Mouse (Mus musculus) limb, embryonic 10.5 days (tissue): ENCODE measurements around the gene Olfr108. TPM values are rescaled to one million over a fixed set of nuclear protein-coding genes. Genes with fewer than 3 reads are reported as not detected.

Source experiments
- DNase-seq: peaks from one replicate; pipeline ENCODE4 v3.0.0-alpha.2; 2017; ENCODE audit warnings: low spot score
- H3K27ac ChIP-seq: fragments of 300-500 bp; sonication (generic); 2 replicates; pipeline ENCODE4 v1.5.1; 2016; ENCODE audit warnings: mild to moderate bottlenecking
- H3K27me3 ChIP-seq: fragments of 300-500 bp; sonication (generic); 2 replicates; pipeline ENCODE4 v1.6.1; 2016; ENCODE audit warnings: low read depth, mild to moderate bottlenecking; ENCODE audit not compliant: poor library complexity, severe bottlenecking
- H3K36me3 ChIP-seq: fragments of 300-500 bp; sonication (generic); 2 replicates; pipeline ENCODE4 v1.6.1; 2016; ENCODE audit warnings: mild to moderate bottlenecking, moderate library complexity
- H3K4me1 ChIP-seq: fragments of 300-500 bp; sonication (generic); 2 replicates; pipeline ENCODE4 v1.6.1; 2016
- H3K4me3 ChIP-seq: fragments of 300-500 bp; sonication (generic); 2 replicates; pipeline ENCODE4 v1.5.1; 2016; ENCODE audit warnings: mild to moderate bottlenecking, moderate library complexity
- H3K9me3 ChIP-seq: fragments of 300-500 bp; sonication (generic); replicated peaks from 2 replicates; pipeline ENCODE4 v1.6.1; 2016; ENCODE audit warnings: mild to moderate bottlenecking
- WGBS: fragments of 180-500 bp; shearing (Covaris S2); methylation state at CpG from one replicate; pipeline ENCODE4 v1.1.7; 2016; 5-methylcytosine and 5-hydroxymethylcytosine counted together
- polyA plus RNA-seq: library from polyadenylated mRNA; unstranded; fragments of >200 nt; fragmentation: Nextera tagmentation; extraction: Ambion mirVana; gene quantifications from 2 replicates; pipeline ENCODE4 v1.2.1, GENCODE M21; 2016

The Olfr108 gene
- not detected in 2 replicates for polyA plus RNA-seq

- H3K4me3 ChIP-seq, result no peak within 1 kb of the TSS
- H3K27ac ChIP-seq, result no peak within 1 kb of the TSS
- H3K27me3 ChIP-seq, result no peaks in the 10 kb centered on the region
- no peaks in the 10 kb centered on the region for H3K4me1 ChIP-seq
- H3K9me3 ChIP-seq, result no peaks in the 10 kb centered on the region
- no peaks in the 10 kb centered on the region for H3K36me3 ChIP-seq
- WGBS, result 88% methylated on average over 1 of the region's 1 CpGs
- DNase-seq, result no peak
Measured at GRCm38 (mm10) chr17:37445180-37445579, at the start of gene Olfr108. TSS of gene Olfr108 (plus strand) at chr17:37445480.

GRCm38 (mm10) chr17:37398926-37399325 is 46.4 kb upstream of the Olfr108 start, which contains the start of gene Olfr107:
TSS of gene Olfr107 (plus strand) at chr17:37399226.
- H3K4me1 ChIP-seq, result no peaks in the 10 kb centered on the region
- no peak within 1 kb of the TSS for H3K4me3 ChIP-seq
- no peak within 1 kb of the TSS for H3K27ac ChIP-seq
- no peaks in the 10 kb centered on the region for H3K27me3 ChIP-seq
- no peak for DNase-seq
- H3K9me3 ChIP-seq, result no peaks in the 10 kb centered on the region
- no peaks in the 10 kb centered on the region for H3K36me3 ChIP-seq
- 82% methylated on average over 3 of the region's 3 CpGs for WGBS

GRCm38 (mm10) chr17:37413380-37413779 is 31.9 kb upstream of the Olfr108 start:
- Histone ChIP-seq H3K9me3 (no peaks in the 10 kb centered on the region), H3K27ac (no peak overlapping the region), H3K4me3 (no peak overlapping the region), H3K36me3 (no peaks in the 10 kb centered on the region), H3K27me3 (no peaks in the 10 kb centered on the region), H3K4me1 (no peaks in the 10 kb centered on the region)
- DNase-seq, result no peak

GRCm38 (mm10) chr17:37458616-37459015 is 13.3 kb downstream of the Olfr108 start, which contains the start of gene Olfr109:
TSS of gene Olfr109 (plus strand) at chr17:37458916.
- WGBS, result 92% methylated on average over 1 of the region's 1 CpGs
- Histone ChIP-seq H3K4me3 (no peak within 1 kb of the TSS), H3K27me3 (no peaks in the 10 kb centered on the region), H3K4me1 (no peaks in the 10 kb centered on the region), H3K9me3 (0 out of 2 replicates have a peak, but pooled peaks cover 2% of the 10 kb centered on the region), H3K36me3 (no peaks in the 10 kb centered on the region), H3K27ac (no peak within 1 kb of the TSS)
- DNase-seq, result no peak

- H3K27me3 ChIP-seq, result no peaks in the 10 kb centered on the region
- H3K9me3 ChIP-seq, result no peaks in the 10 kb centered on the region
- 74% methylated on average over 2 of the region's 2 CpGs for WGBS
- no peaks in the 10 kb centered on the region for H3K36me3 ChIP-seq
- no peak within 1 kb of the TSS for H3K27ac ChIP-seq
- no peak within 1 kb of the TSS for H3K4me3 ChIP-seq
- H3K4me1 ChIP-seq, result no peaks in the 10 kb centered on the region
- no peak for DNase-seq
Measured at GRCm38 (mm10) chr17:37483452-37483851, 38.2 kb downstream of the Olfr108 start, which contains the start of gene H2-M2. TSS of gene H2-M2 (minus strand) at chr17:37483552.

GRCm38 (mm10) chr17:37491930-37492518 is 46.7 kb downstream of the Olfr108 start, which contains the start of gene Olfr110:
TSS of gene Olfr110 (plus strand) at chr17:37492468.
- no peak for DNase-seq
- Histone ChIP-seq H3K27me3 (no peaks in the 10 kb centered on the region), H3K4me3 (no peak within 1 kb of the TSS), H3K4me1 (no peaks in the 10 kb centered on the region), H3K27ac (no peak within 1 kb of the TSS), H3K9me3 (no peaks in the 10 kb centered on the region), H3K36me3 (no peaks in the 10 kb centered on the region)
- WGBS, result 62% methylated on average over 1 of the region's 1 CpGs

Other genes starting within 250 kb of the Olfr108 start
- not detected in 2 replicates for gene Olfr94, start 244.5 kb upstream of the Olfr108 start, polyA plus RNA-seq
- gene Olfr95, start 232.4 kb upstream of the Olfr108 start, polyA plus RNA-seq, result not detected in 2 replicates
- not detected in 2 replicates for gene Olfr96, start 225.3 kb upstream of the Olfr108 start, polyA plus RNA-seq
- not detected in 2 replicates for gene Olfr97, start 208.2 kb upstream of the Olfr108 start, polyA plus RNA-seq
- not detected in 2 replicates for gene Olfr98, start 181.7 kb upstream of the Olfr108 start, polyA plus RNA-seq
- 0.64 and 0.74 TPM in 2 replicates for gene H2-M3, start 175.3 kb upstream of the Olfr108 start, polyA plus RNA-seq
- not detected in 2 replicates for gene Olfr99, start 162.0 kb upstream of the Olfr108 start, polyA plus RNA-seq
- gene Olfr101, start 141.2 kb upstream of the Olfr108 start, polyA plus RNA-seq, result not detected in 2 replicates
- not detected in 2 replicates for gene Olfr102, start 128.4 kb upstream of the Olfr108 start, polyA plus RNA-seq
- gene Olfr103, start 105.8 kb upstream of the Olfr108 start, polyA plus RNA-seq, result not detected in 2 replicates
- not detected in 2 replicates for gene Olfr104-ps, start 85.9 kb upstream of the Olfr108 start, polyA plus RNA-seq
- not detected in 2 replicates for gene Olfr105-ps, start 66.4 kb upstream of the Olfr108 start, polyA plus RNA-seq
- not detected in 2 replicates for gene Olfr106-ps, start 55.1 kb upstream of the Olfr108 start, polyA plus RNA-seq
- gene Olfr107, start 46.3 kb upstream of the Olfr108 start, polyA plus RNA-seq, result not detected in 2 replicates
- gene Olfr109, start 13.4 kb downstream of the Olfr108 start, polyA plus RNA-seq, result not detected in 2 replicates
- gene H2-M2, start 38.1 kb downstream of the Olfr108 start, polyA plus RNA-seq, result not detected in 2 replicates
- not detected in 2 replicates for gene Olfr110, start 47.0 kb downstream of the Olfr108 start, polyA plus RNA-seq
- gene Olfr111, start 62.5 kb downstream of the Olfr108 start, polyA plus RNA-seq, result not detected in 2 replicates
- gene Olfr112, start 124.0 kb downstream of the Olfr108 start, polyA plus RNA-seq, result not detected in 2 replicates
- gene Olfr113, start 132.2 kb downstream of the Olfr108 start, polyA plus RNA-seq, result not detected in 2 replicates
- not detected in 2 replicates for gene Olfr114, start 147.3 kb downstream of the Olfr108 start, polyA plus RNA-seq
- not detected in 2 replicates for gene Olfr115, start 181.6 kb downstream of the Olfr108 start, polyA plus RNA-seq
- gene Olfr116, start 181.7 kb downstream of the Olfr108 start, polyA plus RNA-seq, result not detected in 2 replicates
- not detected in 2 replicates for gene Olfr117, start 218.3 kb downstream of the Olfr108 start, polyA plus RNA-seq
- not detected in 2 replicates for gene Olfr118, start 221.5 kb downstream of the Olfr108 start, polyA plus RNA-seq